Mouse (Mus musculus): Measurements from ENCODE around the gene AI597479. TPM values are rescaled to one million over a fixed set of nuclear protein-coding genes. Genes with fewer than 3 reads are reported as not detected.

The AI597479 gene
- polyA plus RNA-seq, 1 experiment: 25.8 TPM

DNA sequence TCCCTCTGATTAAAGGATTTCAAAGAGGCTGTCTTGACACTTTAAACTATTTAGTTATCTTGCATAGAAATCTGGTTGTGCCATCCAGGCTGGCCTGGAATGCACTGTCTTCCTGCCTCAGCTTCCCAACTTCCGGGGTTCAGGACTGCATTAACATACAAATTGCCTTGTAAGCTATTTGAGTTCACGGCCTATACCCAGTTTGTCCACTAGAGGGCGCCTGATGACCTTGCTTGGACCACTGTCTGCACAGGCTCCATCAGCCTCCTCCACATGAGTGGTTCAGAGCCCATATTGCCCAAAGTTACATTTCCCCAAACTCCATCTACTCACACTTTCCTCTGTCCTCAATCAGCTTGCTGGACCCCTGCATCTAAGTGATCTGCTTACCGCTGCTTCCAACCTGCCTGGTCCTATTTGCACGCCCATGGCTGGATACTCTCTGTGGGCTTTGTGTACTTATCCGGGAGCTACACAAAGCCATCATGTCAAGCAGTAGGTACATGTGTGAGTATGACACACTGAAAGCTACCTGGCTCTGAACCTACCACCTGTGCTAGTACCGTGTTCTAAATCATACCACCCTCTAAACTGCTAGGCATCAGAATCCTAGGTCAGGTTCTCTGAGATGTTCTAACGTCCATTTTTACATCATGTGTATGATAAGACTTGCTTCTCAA is 41.2 kb downstream of the AI597479 start:
- Histone ChIP-seq H3K4me3 (replicated peaks; ENCODE audit: insufficient read depth, low read depth, low read length) (no peak overlapping the region), H3K27me3 (ENCODE audit: control insufficient read depth, insufficient read depth, low read length) (no peaks in the 10 kb centered on the region), H3K4me1 (ENCODE audit: control insufficient read depth, insufficient read depth, low read length) (peaks cover 9% of the 10 kb centered on the region), H3K27ac (ENCODE audit: insufficient read depth, low read length) (no peak overlapping the region)
- 58% methylated on average over 8 of the region's 8 CpGs for WGBS
- TF ChIP-seq POLR2A (IDR thresholded peaks at IDR 0.05; ENCODE audit: borderline replicate concordance, insufficient read depth, low read length) (no peak), CTCF (IDR thresholded peaks at IDR 0.05; ENCODE audit: borderline replicate concordance, insufficient read depth, low read depth, low read length) (peak; percentile 91)
- peak; percentile 63 to 75 for DNase-seq

DNA sequence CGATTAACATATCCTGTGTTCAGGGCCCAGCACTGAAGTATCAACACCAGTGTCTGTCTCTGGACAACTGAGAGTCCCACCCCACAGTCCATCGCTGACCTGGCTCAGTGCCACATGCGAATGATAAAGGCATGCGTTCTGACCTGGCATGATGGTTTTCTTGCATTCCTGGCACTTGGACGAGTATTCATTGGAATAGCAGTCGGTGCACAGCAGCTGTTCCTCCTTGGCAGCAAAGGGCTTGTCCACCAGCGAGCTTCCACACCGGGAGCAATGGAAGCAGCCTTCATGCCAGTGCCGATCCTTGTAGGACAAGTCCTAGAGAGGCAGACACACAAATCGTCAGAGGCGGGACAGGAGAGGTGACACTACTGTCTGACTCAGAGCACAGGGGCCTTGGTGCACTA is 43.0 kb downstream of the AI597479 start:
- WGBS: 10% methylated on average over 11 of the region's 11 CpGs
- H3K27ac ChIP-seq (ENCODE audit: insufficient read depth, low read length): no peak overlapping the region
- peak; percentile 35 to 36 for DNase-seq

DNA sequence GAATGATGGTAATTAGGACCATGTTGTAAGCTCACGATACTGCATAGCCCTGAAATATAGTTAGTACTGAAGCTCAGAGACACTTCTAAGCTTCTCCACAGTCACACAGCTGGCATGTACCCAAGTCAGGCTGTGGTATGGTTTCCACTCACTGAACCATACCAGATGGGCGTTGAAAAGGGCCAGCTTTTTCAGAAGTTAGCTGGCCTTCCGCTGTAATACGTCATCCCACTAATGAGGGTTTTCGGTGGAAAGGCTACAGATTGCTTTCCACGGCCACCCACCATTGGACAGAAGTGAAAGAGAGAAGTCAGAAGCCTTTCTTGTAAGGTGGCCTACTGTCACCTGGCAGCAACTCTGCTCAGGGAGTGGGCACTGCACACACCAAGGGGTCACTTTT is 44.3 kb downstream of the AI597479 start:
- WGBS: 59% methylated on average over 6 of the region's 6 CpGs
- H3K27ac ChIP-seq (ENCODE audit: insufficient read depth, low read length): no peak overlapping the region

More for the DNA sequence above, 43.0 kb downstream of the AI597479 start:
- Histone ChIP-seq H3K4me3 (replicated peaks; ENCODE audit: insufficient read depth, low read depth, low read length) (peak overlapping the region; percentile 35), H3K27me3 (ENCODE audit: control insufficient read depth, insufficient read depth, low read length) (no peaks in the 10 kb centered on the region), H3K4me1 (ENCODE audit: control insufficient read depth, insufficient read depth, low read length) (peaks cover 9% of the 10 kb centered on the region)
- no peak for TF ChIP-seq POLR2A (IDR thresholded peaks at IDR 0.05; ENCODE audit: borderline replicate concordance, insufficient read depth, low read length)
- TF ChIP-seq CTCF (IDR thresholded peaks at IDR 0.05; ENCODE audit: borderline replicate concordance, insufficient read depth, low read depth, low read length): no peak

GRCm38 (mm10) chr1:43143284-43143683 is 44.8 kb downstream of the AI597479 start:
- no peak for TF ChIP-seq CTCF (IDR thresholded peaks at IDR 0.05; ENCODE audit: borderline replicate concordance, insufficient read depth, low read depth, low read length)
- Histone ChIP-seq H3K27ac (ENCODE audit: insufficient read depth, low read length) (no peak overlapping the region), H3K4me3 (replicated peaks; ENCODE audit: insufficient read depth, low read depth, low read length) (no peak overlapping the region), H3K27me3 (ENCODE audit: control insufficient read depth, insufficient read depth, low read length) (no peaks in the 10 kb centered on the region), H3K4me1 (ENCODE audit: control insufficient read depth, insufficient read depth, low read length) (peaks cover 9% of the 10 kb centered on the region)
- WGBS: 76% methylated on average over 4 of the region's 4 CpGs
- no peak for DNase-seq

More for the DNA sequence above, 44.3 kb downstream of the AI597479 start:
- no peak overlapping the region for H3K4me3 ChIP-seq (replicated peaks; ENCODE audit: insufficient read depth, low read depth, low read length)
- no peaks in the 10 kb centered on the region for H3K27me3 ChIP-seq (ENCODE audit: control insufficient read depth, insufficient read depth, low read length)
- H3K4me1 ChIP-seq (ENCODE audit: control insufficient read depth, insufficient read depth, low read length): peaks cover 9% of the 10 kb centered on the region
- DNase-seq: no peak
- TF ChIP-seq POLR2A (IDR thresholded peaks at IDR 0.05; ENCODE audit: borderline replicate concordance, insufficient read depth, low read length) (no peak), CTCF (IDR thresholded peaks at IDR 0.05; ENCODE audit: borderline replicate concordance, insufficient read depth, low read depth, low read length) (no peak)

DNA sequence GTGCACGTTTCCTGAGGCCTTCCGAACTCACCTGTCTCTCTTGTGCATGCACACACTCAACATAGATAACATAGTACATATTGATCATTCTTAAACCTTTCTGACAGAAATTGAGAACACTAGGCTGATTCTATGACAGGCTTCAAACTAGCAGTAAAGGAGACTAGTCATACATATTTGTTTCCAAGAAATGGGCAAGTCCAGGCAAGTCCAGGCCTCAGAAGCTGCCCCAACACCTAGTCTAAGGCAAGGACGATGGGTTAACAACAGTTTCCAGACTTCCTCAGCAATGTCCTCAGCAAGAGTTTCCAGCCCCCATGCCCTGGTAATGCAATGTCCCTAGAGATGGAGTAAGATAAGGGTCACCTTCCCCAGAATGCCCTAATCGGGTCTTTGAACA is 45.3 kb downstream of the AI597479 start:
- Histone ChIP-seq H3K27me3 (ENCODE audit: control insufficient read depth, insufficient read depth, low read length) (no peaks in the 10 kb centered on the region), H3K4me1 (ENCODE audit: control insufficient read depth, insufficient read depth, low read length) (peaks cover 9% of the 10 kb centered on the region), H3K27ac (ENCODE audit: insufficient read depth, low read length) (no peak overlapping the region), H3K4me3 (replicated peaks; ENCODE audit: insufficient read depth, low read depth, low read length) (no peak overlapping the region)
- 94% methylated on average over 4 of the region's 4 CpGs for WGBS
- TF ChIP-seq CTCF (IDR thresholded peaks at IDR 0.05; ENCODE audit: borderline replicate concordance, insufficient read depth, low read depth, low read length): no peak
- TF ChIP-seq POLR2A (IDR thresholded peaks at IDR 0.05; ENCODE audit: borderline replicate concordance, insufficient read depth, low read length): no peak
- DNase-seq: no peak

DNA sequence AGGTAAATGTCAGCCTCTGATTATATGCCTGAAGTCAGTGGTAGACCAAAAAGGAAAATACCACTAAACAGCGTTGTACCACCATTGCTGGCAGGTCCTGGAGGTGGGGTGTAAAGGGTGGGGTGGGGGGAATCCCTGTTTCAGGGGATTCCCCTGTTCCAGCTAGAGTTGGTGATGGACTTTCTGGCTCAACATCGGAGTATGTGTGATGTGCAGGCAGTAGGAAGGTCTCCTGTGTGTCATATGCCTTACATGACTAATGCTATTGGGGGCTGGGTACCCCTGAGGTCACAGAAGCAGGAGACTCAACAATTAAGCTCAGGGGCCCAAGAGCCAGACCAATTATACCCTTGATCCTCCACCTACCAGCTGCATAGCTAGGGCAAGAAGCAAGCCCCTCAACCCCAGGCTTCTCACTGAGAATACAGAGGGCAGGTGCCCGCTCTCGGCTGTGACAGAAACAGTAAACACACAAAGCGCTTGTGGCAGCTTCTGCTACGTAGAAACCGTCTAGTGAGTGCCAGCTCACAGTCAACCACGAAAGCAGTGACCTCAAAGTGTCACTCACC is 45.9 kb downstream of the AI597479 start:
- TF ChIP-seq CTCF (IDR thresholded peaks at IDR 0.05; ENCODE audit: borderline replicate concordance, insufficient read depth, low read depth, low read length): no peak
- TF ChIP-seq POLR2A (IDR thresholded peaks at IDR 0.05; ENCODE audit: borderline replicate concordance, insufficient read depth, low read length): no peak
- no peak for DNase-seq
- Histone ChIP-seq H3K27me3 (ENCODE audit: control insufficient read depth, insufficient read depth, low read length) (no peaks in the 10 kb centered on the region), H3K27ac (ENCODE audit: insufficient read depth, low read length) (no peak overlapping the region), H3K4me3 (replicated peaks; ENCODE audit: insufficient read depth, low read depth, low read length) (no peak overlapping the region), H3K4me1 (ENCODE audit: control insufficient read depth, insufficient read depth, low read length) (peaks cover 9% of the 10 kb centered on the region)
- WGBS: 89% methylated on average over 8 of the region's 8 CpGs

DNA sequence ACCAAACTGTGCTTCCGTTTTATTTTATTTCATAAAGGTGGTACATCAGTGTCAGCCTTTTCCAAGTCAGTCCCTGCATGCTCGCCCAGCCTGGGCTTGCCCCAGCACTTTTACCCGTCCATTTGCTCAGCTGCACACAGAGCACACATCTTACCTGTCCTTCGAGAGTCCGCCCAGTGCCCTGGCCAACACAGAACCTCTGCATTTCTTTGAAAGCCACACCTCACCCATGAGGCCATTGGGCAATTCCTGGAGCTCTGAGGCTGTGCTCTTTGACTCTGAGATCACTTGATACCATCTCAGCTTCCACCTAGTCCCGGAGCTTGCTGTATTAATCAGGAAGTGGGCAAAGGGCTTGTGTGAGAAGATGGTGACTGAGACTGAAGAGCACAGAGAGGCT is 46.9 kb downstream of the AI597479 start:
- Histone ChIP-seq H3K27me3 (ENCODE audit: control insufficient read depth, insufficient read depth, low read length) (no peaks in the 10 kb centered on the region), H3K4me1 (ENCODE audit: control insufficient read depth, insufficient read depth, low read length) (peaks cover 9% of the 10 kb centered on the region), H3K27ac (ENCODE audit: insufficient read depth, low read length) (no peak overlapping the region), H3K4me3 (replicated peaks; ENCODE audit: insufficient read depth, low read depth, low read length) (no peak overlapping the region)
- no peak for DNase-seq
- TF ChIP-seq CTCF (IDR thresholded peaks at IDR 0.05; ENCODE audit: borderline replicate concordance, insufficient read depth, low read depth, low read length) (no peak), POLR2A (IDR thresholded peaks at IDR 0.05; ENCODE audit: borderline replicate concordance, insufficient read depth, low read length) (no peak)
- WGBS: 93% methylated on average over 6 of the region's 6 CpGs

GRCm38 (mm10) chr1:43147474-43147873 is 49.0 kb downstream of the AI597479 start:
- Histone ChIP-seq H3K4me1 (ENCODE audit: control insufficient read depth, insufficient read depth, low read length) (no peaks in the 10 kb centered on the region), H3K27ac (ENCODE audit: insufficient read depth, low read length) (no peak overlapping the region), H3K27me3 (ENCODE audit: control insufficient read depth, insufficient read depth, low read length) (no peaks in the 10 kb centered on the region), H3K4me3 (replicated peaks; ENCODE audit: insufficient read depth, low read depth, low read length) (no peak overlapping the region)
- TF ChIP-seq CTCF (IDR thresholded peaks at IDR 0.05; ENCODE audit: borderline replicate concordance, insufficient read depth, low read depth, low read length) (no peak), POLR2A (IDR thresholded peaks at IDR 0.05; ENCODE audit: borderline replicate concordance, insufficient read depth, low read length) (no peak)
- 75% methylated on average over 2 of the region's 2 CpGs for WGBS
- no peak for DNase-seq

Data from cerebellum, adult 2 months (tissue).